Mouse (Mus musculus): Measurements from ENCODE around the gene Dnajc12. TPM values are rescaled to one million over a fixed set of nuclear protein-coding genes. Genes with fewer than 3 reads are reported as not detected.

Dnajc12 gene
- total and polyA plus RNA-seq, 3 experiments, result 2.9 to 7.3 TPM; not detected in 1

GRCm38 (mm10) chr10:63432887-63433286 is 50.6 kb downstream of the Dnajc12 start:
- no peaks in the 10 kb centered on the region for H3K9me3 ChIP-seq (replicated peaks; ENCODE audit: insufficient read depth, low read length)
- H3K4me3 ChIP-seq (ENCODE audit: control insufficient read depth in 1 of 2, insufficient read depth in 1 of 2, low read depth in 2 of 2, low read length in 2 of 2), result no peak overlapping the region; a peak in 1 of 4 replicates
- peak overlapping the region; percentile 80 for H3K27ac ChIP-seq (ENCODE audit: control insufficient read depth, low read depth, low read length)
- H3K36me3 ChIP-seq (ENCODE audit: control insufficient read depth in 1 of 2, insufficient read depth in 2 of 2, low read length in 2 of 2), result peaks cover 0 to 34% of the 10 kb centered on the region in 2 experiments; a peak in 2 of 4 replicates
- no peaks in the 10 kb centered on the region; the same call in 1 of the 2 replicates for H3K79me2 ChIP-seq (ENCODE audit: control insufficient read depth, insufficient read depth, low read length, poor library complexity)
- H3K4me1 ChIP-seq (ENCODE audit: control insufficient read depth in 1 of 2, insufficient read depth in 2 of 2, low read length in 2 of 2), result peaks cover 17 to 34% of the 10 kb centered on the region in 2 experiments
- DNase-seq (ENCODE audit: low read depth, low spot score), result peak; percentile 50
- no peak overlapping the region; the same call in 1 of the 2 replicates for H3K9ac ChIP-seq (ENCODE audit: control insufficient read depth, low read depth, low read length, poor library complexity, severe bottlenecking)
- H3K27me3 ChIP-seq (ENCODE audit: control insufficient read depth in 1 of 2, insufficient read depth in 2 of 2, low read length in 2 of 2), result no peaks in the 10 kb centered on the region
- TF ChIP-seq JUND (IDR thresholded peaks at IDR 0.05; ENCODE audit: low read depth, low read length) (0 out of 2 replicates have a peak, but pooled peaks have one; percentile 17), ZMIZ1 (IDR thresholded peaks at IDR 0.05; ENCODE audit: low read depth, low read length) (no peak), ZNF384 (IDR thresholded peaks at IDR 0.05; ENCODE audit: low read depth, low read length) (peak; percentile 48; the same call in 1 of the 2 replicates), TCF12 (IDR thresholded peaks at IDR 0.05; ENCODE audit: low read depth, low read length) (peak; percentile 80), EP300 (IDR thresholded peaks at IDR 0.05; ENCODE audit: low read depth in 1 of 2, low read length in 2 of 2) (peak; percentile 80 to 89), GATA1 (IDR thresholded peaks at IDR 0.05; ENCODE audit: low read depth, low read length) (peak; percentile 79), ETS1 (IDR thresholded peaks at IDR 0.05; ENCODE audit: low read depth, low read length) (peak; percentile 80), ELF1 (IDR thresholded peaks at IDR 0.05; ENCODE audit: low read depth, low read length) (no peak), MYB (IDR thresholded peaks at IDR 0.05; ENCODE audit: low read depth, low read length) (0 out of 2 replicates have a peak, but pooled peaks have one; percentile 56), RCOR1 (IDR thresholded peaks at IDR 0.05; ENCODE audit: low read depth, low read length) (0 out of 2 replicates have a peak, but pooled peaks have one; percentile 28), TAL1 (IDR thresholded peaks at IDR 0.05; ENCODE audit: low read length) (peak; percentile 19; the same call in 1 of the 2 replicates)

- Histone ChIP-seq H3K9me3 (replicated peaks; ENCODE audit: insufficient read depth, low read length) (no peaks in the 10 kb centered on the region), H3K27ac (ENCODE audit: control insufficient read depth, low read depth, low read length) (no peak overlapping the region), H3K9ac (ENCODE audit: control insufficient read depth, low read depth, low read length, poor library complexity, severe bottlenecking) (no peak overlapping the region), H3K27me3 (ENCODE audit: control insufficient read depth in 1 of 2, insufficient read depth in 2 of 2, low read length in 2 of 2) (no peaks in the 10 kb centered on the region), H3K4me1 (ENCODE audit: control insufficient read depth in 1 of 2, insufficient read depth in 2 of 2, low read length in 2 of 2) (peaks cover 8 to 33% of the 10 kb centered on the region in 2 experiments), H3K79me2 (ENCODE audit: control insufficient read depth, insufficient read depth, low read length, poor library complexity) (no peaks in the 10 kb centered on the region), H3K4me3 (ENCODE audit: control insufficient read depth in 1 of 2, insufficient read depth in 1 of 2, low read depth in 2 of 2, low read length in 2 of 2) (no peak overlapping the region), H3K36me3 (ENCODE audit: control insufficient read depth in 1 of 2, insufficient read depth in 2 of 2, low read length in 2 of 2) (peaks cover 0 to 28% of the 10 kb centered on the region in 2 experiments; a peak in 2 of 4 replicates)
- TF ChIP-seq EP300 (IDR thresholded peaks at IDR 0.05; ENCODE audit: low read depth in 1 of 2, low read length in 2 of 2) (no peak), MAFK (IDR thresholded peaks at IDR 0.05; ENCODE audit: borderline replicate concordance, low read depth, low read length) (peak; percentile 38; the same call in 1 of the 2 replicates), RAD21 (IDR thresholded peaks at IDR 0.05; ENCODE audit: low read depth, low read length) (peak; percentile 28), RCOR1 (IDR thresholded peaks at IDR 0.05; ENCODE audit: low read depth, low read length) (no peak), SMC3 (IDR thresholded peaks at IDR 0.05; ENCODE audit: low read depth, low read length) (peak; percentile 23), TBP (IDR thresholded peaks at IDR 0.05; ENCODE audit: low read depth, low read length) (peak; percentile 97), CTCF (IDR thresholded peaks at IDR 0.05 in 2 of 3, conservative IDR thresholded peaks at IDR 0.05 in 1 of 3; ENCODE audit: control insufficient read depth in 1 of 3, insufficient read depth in 1 of 3, low read depth in 2 of 3, low read length in 3 of 3, poor library complexity in 1 of 3, severe bottlenecking in 1 of 3) (peak; percentile 32 to 42 (median 33)), MEF2A (IDR thresholded peaks at IDR 0.05; ENCODE audit: extremely low read depth, insufficient replicate concordance, low read depth, low read length, poor library complexity, severe bottlenecking) (no peak), JUND (IDR thresholded peaks at IDR 0.05; ENCODE audit: low read depth, low read length) (no peak), USF2 (IDR thresholded peaks at IDR 0.05; ENCODE audit: borderline replicate concordance in 1 of 2, insufficient read depth in 1 of 2, low read depth in 1 of 2, low read length in 2 of 2) (no peak)
- DNase-seq (ENCODE audit: low read depth, low spot score), result peak; percentile 61
These were observed 56.6 kb downstream of the Dnajc12 start for GRCm38 (mm10) chr10:63438736-63439262.
